Mouse (Mus musculus) heart, adult 18-20 months (tissue): ENCODE results near the gene Mab21l3. TPM values are rescaled to one million over a fixed set of nuclear protein-coding genes. Genes with fewer than 3 reads are reported as not detected.

Source experiments
- DNase-seq, 2 experiments: peaks; one replicate each; pipeline ENCODE4 v3.0.0; 2021 to 2022; ENCODE audit warnings: mixed read lengths in 1 of 2
- long read RNA-seq, 2 experiments: library from polyadenylated mRNA; stranded (forward); transcript quantifications; one replicate each; pipeline ENCODE4 v2.0.0; 2021
- total RNA-seq, 2 experiments: library from RNA; stranded (reverse); gene quantifications; 2 replicates each; pipeline ENCODE4 v1.2.3; 2021

Gene Mab21l3
- total RNA-seq = under 1 TPM in 1 of 2 experiments, not detected in 1; 0.13 TPM
- long read RNA-seq, experiment 1 = 0 reads
- long read RNA-seq, experiment 2 = 0 reads

DNA sequence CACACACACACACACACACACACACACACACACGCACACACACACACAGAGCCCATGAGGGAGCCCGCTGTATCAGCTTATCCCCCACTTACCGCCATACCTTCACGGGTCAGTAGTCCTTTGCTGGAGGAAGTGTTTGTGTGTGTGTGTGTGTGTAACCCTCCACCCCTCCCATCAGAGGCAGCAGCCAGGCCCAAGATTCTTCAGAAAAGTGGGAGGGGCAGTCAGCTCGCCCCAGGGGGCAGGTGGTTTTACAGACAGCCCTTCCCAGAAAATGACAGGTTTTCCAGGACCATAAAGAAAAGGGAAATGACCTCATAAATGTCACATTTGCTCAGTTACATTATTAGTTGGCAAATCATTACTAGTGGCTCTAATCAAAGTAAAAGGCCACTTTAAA, at the start of gene Mab21l3:
Mab21l3 (minus strand) TSS at position 144 of the 400 bp plus-strand sequence.
- DNase-seq = no peak

DNA sequence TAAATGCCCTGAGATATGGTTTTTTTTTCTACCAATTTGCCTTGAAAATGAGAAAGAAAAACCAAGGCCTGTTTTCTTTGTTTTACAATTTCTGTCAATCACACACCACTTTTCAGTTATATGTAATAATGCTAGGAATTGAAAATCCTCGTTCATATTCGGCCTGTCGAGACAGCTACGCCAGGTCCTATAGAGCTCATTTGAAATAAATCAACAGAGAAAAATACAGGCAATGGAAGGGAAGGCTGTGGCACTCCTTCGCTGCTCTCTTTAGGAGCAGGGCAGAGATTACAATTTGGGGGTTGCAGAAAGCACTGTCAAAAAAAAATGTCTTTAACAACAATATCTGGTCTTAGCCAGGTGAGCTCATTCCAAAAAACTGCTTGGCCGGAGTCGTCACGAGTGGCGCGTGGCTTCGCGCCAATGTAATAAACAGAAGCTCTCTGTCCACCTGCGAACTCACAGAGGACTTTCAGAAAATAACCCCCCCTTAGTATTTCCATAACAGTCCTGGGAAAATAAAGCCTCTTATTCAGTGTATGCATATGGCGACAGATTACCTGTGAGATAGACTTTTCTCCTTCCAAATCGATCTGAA, 48.7 kb upstream of the Mab21l3 start:
- DNase-seq = no peak

DNA sequence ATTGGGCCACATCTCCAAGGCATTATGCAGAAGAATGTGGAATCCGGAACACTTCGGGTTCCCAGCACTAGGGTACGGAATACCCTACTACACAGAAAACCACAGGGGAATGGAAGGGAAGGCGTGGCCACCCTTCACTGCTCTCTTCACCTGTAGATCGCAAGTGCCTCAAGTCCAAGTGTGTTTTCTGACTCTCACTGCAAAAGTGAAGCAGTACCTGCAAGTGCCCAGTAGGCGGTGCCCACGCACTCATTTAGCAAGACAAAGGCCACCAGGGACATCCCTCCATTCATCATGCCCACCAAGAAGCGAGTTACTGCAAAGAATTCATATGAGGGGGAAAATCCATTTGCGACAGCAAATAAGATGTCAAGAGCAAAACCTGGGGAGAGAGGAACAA, 48.1 kb upstream of the Mab21l3 start:
- peak; percentile 64 to 81 for DNase-seq

DNA sequence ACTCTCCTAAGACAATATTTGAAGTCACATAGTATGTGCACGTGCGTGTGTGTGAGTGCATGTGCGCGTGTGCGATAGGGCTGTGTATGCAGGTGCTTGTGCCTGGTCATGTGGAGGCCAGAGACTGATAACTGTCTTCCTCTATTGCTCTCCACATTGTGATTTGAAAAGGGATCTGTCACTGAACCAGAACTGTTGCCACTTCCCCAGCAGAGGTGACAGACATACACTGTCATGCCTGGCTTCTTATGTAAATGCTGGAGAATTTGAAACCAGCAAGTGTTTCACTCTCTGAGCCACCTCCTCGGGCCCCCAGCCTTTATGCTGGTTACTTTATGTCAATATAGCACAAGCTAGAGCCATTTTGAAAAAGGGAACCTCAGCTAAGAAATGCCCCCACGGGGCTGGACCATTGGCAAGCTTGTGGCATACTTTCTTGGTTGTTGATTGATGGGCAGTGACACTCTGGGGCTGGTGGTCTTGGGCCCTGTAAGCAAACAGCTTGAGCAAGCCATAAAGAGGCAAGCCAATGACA, 46.7 kb upstream of the Mab21l3 start:
- DNase-seq = no peak

DNA sequence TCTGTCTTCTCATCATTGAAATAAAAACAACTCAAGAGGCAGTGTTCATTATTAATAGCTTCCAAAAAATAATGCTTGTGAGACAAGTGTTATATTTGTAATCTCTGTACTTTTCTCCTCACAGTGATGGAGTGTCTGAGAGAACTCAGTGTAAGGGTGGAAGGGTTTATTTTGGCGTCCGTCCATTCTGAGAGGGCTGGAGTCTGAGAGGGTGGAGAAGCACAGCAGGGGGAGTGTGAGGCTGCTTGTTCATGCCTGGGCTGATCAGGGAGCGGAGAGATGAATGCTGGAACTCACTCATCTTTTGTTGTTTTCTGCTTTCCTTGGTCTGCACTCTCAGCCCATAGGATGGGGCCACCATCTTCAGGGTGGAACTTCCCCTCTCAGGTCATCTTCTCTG, 36.8 kb upstream of the Mab21l3 start:
- DNase-seq = peak; percentile 49 to 59

DNA sequence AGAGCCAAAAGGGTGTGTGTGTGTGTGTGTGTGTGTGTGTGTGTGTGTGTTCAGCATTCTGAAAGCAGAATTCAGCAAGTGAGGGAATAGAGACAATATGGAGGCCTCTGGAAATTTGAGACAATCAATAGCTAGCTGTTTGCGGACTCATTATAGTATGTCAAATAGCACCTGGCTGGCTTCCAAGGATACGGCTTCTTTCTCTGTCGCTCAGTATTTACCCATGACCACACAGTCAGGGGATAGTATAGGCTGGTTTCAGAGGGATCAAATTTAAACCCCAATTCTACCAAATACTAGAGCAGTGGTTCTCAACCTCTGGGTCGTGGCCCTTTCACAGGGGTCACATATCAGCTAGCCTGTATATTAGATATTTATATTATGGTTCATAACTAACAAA, 36.3 kb upstream of the Mab21l3 start:
- no peak for DNase-seq

DNA sequence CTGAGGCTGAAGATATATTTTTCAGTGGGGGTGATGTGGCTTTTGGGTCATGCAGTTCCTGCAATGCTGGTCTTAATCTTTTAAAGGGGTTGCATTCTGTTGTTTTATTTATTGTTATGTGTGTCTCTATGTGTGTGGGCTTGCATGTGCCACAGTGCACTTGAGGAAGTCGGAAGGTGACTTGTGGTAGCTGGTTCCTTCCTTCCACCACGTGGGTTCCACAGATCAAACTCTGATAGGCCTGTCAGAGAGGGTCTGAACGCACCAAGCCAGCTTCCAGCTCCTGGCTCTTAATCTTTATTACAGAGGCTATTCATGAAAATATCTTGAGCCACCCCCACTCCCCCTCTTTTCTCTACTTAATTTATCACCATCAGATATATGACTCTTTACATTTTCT, 35.1 kb upstream of the Mab21l3 start:
- DNase-seq = no peak

DNA sequence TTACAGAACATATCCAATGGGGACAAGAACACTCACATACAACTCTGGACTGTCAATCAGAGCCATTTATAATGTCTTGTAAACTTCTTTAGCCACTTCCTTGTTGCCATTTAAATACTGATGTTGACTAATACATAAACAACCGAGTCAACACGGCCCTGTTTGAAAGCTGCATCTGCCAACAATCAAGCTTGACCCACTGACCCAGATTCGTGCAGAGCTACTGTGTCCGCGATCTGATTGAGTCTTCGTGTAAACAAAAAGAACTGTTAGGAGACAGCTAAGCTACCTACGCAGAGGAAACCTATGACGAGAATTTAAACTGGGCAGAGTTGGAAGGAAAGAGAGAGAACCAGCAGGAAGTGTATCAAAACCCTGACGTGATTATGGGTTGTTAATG, 33.0 kb upstream of the Mab21l3 start:
- DNase-seq = no peak

DNA sequence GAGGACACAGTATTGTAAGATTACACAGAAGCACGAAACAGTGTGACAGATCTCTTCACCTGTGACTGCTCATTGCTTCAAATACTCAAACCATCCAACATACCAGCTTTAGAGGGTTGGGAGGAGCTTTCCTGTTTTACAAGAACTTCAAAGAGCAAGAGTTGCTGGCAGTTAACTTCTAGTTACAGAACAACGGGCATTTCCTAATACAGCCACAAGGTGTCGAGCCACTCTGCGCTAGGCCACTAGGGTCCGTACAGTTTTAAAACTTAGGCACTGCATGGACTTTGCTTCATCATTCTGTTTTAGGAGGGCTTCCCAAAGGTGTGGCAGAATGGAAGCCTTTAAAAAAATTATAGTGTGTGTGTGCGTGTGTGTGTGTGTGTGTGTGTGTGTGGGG, 32.1 kb upstream of the Mab21l3 start:
- no peak for DNase-seq

DNA sequence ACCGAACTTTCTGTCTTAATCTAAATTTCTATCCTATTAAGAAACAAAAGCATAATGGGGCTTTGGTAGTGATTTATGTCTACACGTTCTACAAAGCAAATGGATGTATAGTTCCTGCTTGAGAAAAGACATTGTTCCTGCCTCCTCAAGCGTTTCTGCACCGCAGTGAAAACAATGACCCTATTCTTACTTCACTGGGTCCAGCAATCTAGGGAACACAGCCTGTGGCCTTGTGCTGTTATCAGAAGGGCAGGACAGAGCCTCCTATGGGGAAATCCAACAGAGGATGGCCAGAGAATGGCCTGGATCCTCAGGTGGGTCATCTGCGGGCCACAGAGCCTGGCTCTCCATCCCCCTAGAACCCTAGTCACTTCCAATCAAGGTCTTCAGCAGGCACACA, 29.4 kb upstream of the Mab21l3 start:
- no peak for DNase-seq

DNA sequence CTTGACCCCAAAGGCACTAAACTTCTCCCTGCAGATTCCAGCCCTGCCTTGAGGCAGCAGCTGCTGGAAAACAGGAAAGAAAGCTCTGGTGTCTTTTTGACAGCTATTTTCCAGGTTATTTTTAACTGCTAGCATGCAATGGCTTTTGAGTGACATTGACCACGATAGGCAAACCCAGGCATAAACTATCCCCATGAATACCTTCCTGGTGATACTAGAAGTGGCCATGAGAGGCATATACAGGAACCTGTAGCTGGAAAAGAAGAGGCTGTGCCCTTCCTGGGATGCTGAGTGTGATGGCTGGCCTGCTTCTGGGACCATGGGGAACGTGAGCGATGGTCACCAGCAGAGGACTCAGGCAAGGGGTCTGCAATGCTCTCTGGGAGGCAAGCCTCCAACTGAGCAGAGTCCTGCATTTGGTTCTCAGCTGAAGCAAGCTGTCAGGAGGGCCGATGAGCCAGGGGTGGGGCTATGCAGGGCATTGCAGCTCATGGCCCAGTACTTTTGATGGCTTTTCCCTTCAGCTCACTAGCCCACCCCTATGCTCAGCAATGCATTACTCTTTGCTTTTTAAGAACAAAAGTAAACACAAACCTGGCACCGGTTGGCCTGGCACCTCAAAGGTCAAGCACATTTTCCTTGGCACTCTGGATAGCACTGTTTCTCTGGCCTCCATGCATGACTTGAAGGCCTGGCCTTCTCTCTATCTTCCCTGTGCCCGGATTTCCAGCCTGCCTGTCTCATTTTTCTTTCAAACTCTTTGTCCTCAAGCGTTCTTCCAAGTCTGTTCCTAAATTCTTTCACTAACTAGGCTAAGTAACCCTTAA, 27.9 kb upstream of the Mab21l3 start:
- no peak for DNase-seq

DNA sequence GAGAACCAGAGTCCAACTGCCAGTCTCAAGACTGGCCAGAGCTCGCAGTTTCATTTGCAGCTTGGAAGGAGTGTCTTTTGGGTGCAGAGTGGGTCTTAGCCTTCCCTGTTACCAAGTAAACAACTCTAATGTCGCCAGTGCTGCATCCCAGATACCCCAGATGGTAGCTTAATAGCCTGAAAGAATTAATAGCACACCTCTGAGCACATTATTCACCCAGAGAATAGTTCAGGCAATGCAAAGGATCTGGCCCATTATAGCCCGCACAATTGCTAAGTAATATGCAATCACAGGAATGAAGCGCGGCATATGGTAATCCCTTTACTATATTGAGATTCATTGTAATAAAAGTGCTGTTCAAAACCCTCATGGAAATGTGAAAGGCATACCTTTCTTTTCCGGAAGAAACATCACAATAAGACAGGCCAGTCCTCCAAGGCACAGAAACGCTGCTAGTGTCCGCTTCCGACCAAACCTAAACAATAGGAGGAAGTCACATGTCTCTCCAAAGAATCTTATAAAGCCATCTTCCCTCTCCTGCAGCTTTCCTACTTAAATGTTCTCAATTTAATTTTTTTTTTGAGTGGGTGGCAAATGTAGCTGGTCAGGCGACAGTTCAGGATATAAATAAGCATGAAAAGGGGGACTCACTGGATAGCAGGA, 26.6 kb upstream of the Mab21l3 start:
- peak in 1 of 2 experiments; percentile 37 for DNase-seq

DNA sequence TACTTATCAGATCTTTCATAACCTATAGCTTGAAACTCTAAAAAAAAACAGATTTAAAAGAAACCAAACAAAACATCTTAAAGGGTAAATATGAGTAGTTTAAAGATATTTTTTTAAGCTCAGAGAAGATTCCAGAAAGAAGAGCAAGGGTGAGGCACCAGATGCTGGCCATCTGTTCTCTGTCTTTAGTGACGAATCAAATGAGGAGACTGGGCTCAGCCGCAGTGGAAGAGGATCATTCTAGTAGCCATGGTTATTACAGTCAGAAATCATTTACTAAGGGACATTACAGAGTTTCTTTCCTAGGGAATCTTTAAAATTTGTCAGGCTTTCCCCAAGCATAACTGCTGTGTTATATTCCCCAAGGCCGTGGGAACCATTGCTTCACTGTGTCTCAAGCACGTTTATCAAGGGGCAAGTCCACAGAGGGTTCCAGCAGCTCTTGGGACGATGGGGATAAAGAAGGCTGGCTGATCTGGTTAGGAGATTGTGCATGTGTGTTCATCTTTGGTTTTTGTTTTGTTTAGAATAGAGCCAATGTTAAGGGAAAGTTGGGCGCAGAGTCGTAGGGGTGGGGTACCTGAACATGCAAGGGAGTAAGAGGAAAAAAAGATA, 24.4 kb upstream of the Mab21l3 start:
- peak in 1 of 2 experiments; percentile 11 for DNase-seq

DNA sequence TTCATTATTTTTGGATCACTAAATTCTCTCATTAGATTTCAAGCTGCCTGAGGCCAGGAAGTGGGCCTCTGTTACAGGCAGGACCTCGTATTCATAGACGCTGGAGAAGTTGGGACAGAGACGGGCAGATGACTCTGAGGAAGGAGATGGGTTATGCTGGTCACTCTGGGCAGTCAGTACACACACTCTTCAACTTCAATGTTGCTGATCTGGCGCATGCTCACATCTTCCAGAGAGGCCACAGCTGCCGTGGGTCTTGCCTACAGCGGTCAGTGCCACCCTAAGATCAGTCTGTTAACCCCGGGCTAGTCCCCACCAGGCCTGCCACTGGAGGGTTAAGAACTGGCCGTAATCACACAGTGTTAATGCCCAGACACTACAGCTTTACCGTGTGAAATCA, 23.2 kb upstream of the Mab21l3 start:
- no peak for DNase-seq

DNA sequence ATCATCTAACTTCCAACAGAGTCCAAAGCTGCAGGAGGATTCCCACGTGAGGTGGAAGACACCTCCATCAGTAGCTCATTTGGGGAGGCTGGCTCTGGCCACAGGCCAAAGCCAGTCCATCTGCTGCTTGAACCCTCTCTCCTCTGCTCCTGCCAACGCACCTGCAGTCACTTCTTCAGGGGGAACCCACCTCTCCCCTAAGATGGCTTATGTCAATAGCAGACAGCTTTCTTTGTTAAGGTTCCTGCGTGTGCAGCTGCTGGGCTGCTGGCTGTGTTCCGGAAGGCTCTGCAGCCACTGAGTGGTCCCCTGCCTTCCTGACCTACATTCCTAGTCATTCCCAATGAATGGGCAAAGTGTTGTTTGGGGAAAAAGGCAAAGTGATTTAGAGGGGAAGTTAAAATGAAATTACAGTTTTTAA, 18.3 kb upstream of the Mab21l3 start:
- no peak for DNase-seq

DNA sequence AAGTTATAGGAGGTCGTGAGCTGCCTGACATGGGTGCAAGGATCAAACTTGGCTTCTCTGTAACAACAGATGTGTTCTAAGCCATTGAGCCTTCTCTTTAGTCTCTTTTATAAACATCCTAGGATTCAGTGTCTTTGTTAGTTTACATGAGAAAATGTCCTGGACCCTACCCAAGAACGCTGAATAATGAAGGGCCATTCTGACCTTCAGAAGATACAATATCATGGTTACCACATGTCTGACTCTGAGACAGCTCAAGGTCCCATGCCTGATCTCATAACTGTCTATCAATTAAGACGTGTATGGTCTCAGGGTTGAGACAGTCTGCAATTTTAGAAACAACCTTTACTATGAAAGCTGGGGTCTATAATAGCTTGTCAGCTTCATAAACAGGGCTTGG, 13.1 kb upstream of the Mab21l3 start:
- DNase-seq = no peak

DNA sequence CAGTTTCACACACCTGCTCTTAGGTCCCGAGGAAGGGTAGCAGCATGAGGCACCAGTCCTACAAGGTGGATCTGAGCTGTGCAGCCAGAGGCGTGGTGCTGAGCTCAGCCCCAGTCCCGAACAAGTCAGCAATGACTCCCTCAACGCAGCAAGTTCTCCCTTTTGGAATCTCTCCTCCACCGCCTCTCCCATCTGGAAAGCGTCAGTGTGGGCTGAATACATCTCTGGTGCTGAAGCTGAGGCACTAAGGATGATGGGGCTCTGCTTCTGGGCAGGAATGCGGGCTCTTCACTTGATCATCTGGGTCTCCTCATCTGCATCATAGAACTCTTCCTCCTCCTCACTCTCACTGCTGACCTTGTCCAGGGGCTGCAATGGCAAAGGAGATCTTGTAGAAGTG, 11.4 kb upstream of the Mab21l3 start:
- DNase-seq = no peak

DNA sequence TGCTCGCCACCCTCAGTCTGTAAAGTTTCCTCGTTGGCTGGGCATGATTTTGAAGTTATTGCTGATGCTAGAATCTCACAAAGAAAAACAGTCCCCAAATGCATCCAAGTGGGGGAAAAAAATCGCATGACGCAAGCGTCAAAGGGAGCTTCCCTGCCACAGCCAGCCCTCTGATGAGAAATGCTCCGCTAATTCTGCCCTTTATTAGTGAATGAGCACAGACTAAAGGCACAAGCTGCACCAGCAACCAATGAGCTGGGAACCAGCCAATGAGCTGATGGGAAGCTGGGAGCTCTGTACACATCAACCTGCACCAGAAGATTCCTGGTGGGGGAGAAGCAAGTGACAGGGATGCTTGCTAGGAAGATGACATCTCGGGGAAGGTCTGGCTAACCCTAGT, 11.0 kb upstream of the Mab21l3 start:
- no peak for DNase-seq

DNA sequence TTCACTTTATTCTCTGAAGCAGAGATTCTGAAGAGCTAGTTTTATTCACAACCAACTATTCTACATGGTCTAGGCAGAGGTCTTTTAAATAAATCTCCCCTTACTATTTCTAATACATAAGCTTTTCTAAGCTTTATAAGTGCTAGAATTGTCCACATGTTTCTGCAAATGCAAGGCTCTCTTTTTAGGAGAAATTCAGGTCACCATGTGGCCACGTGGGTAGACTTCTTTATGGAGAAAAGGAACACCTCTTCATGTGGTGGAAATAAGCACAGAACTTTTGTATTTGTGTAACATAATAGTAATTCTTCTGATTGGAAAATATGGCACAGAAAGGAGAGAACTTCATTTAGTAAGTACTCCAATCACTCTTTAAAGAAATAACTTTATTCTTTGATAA, 5.3 kb upstream of the Mab21l3 start:
- no peak for DNase-seq

DNA sequence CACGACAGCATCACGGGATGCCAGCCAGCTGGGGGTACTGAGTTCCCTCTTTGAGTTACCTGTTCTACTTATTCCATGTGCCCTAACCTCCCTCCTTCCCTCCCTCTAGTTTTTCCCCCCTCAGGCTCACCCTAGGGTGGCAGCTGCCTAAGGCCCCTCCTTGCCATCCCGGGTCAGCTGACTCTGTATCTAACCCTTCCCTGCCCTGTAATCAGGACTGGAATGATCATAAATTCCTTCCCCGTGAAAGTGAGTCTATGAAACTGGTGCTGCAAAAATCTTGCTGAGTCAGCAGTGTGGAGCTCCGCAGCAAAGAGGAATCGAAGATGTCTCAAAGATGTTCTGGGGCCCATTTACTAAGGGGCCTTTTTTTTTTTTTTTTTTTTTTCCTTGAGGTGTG, 2.6 kb upstream of the Mab21l3 start:
- DNase-seq = no peak

DNA sequence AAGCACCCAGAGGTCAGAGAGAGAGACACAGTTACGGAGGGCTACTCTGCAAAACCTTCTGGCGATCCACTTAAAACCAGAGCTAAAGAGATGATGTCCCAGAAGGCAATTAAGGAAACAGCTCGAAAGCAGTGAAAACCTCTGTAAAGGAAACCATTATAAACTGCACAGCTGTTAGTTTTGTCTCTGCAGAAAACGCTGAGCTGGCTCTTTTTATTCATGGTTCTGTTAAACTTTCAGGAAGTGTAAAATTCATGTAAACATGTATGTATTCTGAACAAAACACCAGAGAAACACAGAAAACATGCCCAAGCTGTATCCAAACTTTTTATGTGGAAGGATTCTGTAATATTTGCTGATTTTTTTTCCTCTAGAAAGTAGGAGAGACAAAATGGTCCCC, 2.7 kb downstream of the Mab21l3 start:
- no peak for DNase-seq

DNA sequence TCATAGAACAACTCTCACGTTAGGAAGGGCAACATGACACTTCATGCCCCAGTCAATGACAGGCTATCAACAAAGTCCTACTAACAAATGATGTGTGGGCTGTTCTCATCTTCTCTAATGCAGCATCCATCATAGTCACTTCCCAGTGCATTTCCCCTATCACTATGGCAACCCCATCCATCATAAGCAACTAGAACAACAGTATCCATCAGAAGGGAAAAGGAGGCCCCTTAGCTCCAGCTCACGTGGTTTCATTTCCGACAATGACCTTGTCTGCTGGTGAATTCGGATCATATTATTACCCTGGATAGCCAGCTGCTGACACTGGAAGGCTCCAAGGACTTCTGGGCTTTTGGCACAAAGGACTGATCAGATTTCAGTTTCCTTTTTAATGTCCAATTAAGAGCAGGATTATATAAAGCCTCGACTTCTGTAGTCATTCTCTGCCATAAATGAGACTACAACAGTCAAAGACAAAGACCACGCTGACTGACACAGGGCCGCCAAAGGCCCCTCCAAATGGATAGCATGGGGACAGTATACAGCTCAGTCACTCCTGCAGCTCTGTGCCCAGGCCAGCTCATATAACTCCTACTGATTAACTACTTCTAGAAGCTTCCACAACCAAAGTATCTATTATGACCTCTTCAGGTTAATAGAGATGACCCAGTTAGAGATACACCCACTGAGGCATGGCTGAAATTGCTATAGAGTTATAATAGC, 6.2 kb downstream of the Mab21l3 start:
- DNase-seq = no peak
